Mouse (Mus musculus) limb, embryonic 14.5 days (tissue): ENCODE results near the gene Cenpp. TPM values are rescaled to one million over a fixed set of nuclear protein-coding genes. Genes with fewer than 3 reads are reported as not detected.
A peak's percentile ranks its signal among the peaks of the same experiment; 100 is the strongest.

Experiments
- ATAC-seq: fragments of 200-750 bp; cut with Nextera tagmentation; 2 replicates; pipeline ENCODE4 v1.8.0; 2017; ENCODE audit warnings: low read depth, moderate number of reproducible peaks, moderate TSS enrichment; ENCODE audit not compliant: low FRiP score
- DNase-seq: peaks from one replicate; pipeline ENCODE4 v3.0.0-alpha.2; 2015; ENCODE audit warnings: low spot score
- H3K27ac ChIP-seq: fragments of 300-500 bp; sonication (generic); replicated peaks from 2 replicates; pipeline ENCODE4 v1.5.1; 2014; ENCODE audit warnings: low read depth, mild to moderate bottlenecking, low read length, moderate library complexity, mixed read lengths
- H3K27me3 ChIP-seq: fragments of 300-500 bp; sonication (generic); 2 replicates; pipeline ENCODE4 v1.6.1; 2014; ENCODE audit warnings: low read length, mixed read lengths; ENCODE audit not compliant: control insufficient read depth, insufficient read depth
- H3K36me3 ChIP-seq: fragments of 300-500 bp; sonication (generic); 2 replicates; pipeline ENCODE4 v1.6.1; 2014; ENCODE audit warnings: mild to moderate bottlenecking, low read length, moderate library complexity, mixed read lengths; ENCODE audit not compliant: control insufficient read depth, insufficient read depth
- H3K4me1 ChIP-seq: fragments of 300-500 bp; sonication (generic); 2 replicates; pipeline ENCODE4 v1.6.1; 2014; ENCODE audit warnings: antibody characterized with exemption, low read length, mixed read lengths; ENCODE audit not compliant: control insufficient read depth, insufficient read depth
- H3K4me2 ChIP-seq: fragments of 300-500 bp; sonication (generic); replicated peaks from 2 replicates; pipeline ENCODE4 v1.6.1; 2014; ENCODE audit warnings: low read depth, mild to moderate bottlenecking, low read length, moderate library complexity; ENCODE audit not compliant: severe bottlenecking
- H3K4me3 ChIP-seq: fragments of 300-500 bp; sonication (generic); replicated peaks from 2 replicates; pipeline ENCODE4 v1.5.1; 2014; ENCODE audit warnings: low read length
- H3K9ac ChIP-seq: fragments of 300-500 bp; sonication (generic); 2 replicates; pipeline ENCODE4 v1.6.1; 2014; ENCODE audit warnings: mild to moderate bottlenecking, low read depth, low read length, moderate library complexity; ENCODE audit not compliant: severe bottlenecking
- H3K9me3 ChIP-seq: fragments of 300-500 bp; sonication (generic); 2 replicates; pipeline ENCODE4 v1.6.1; 2016; ENCODE audit warnings: low read length; ENCODE audit not compliant: control insufficient read depth
- POLR2A ChIP-seq: fragments of 200-500 bp; IDR thresholded peaks from 2 replicates; pipeline ENCODE4 v1.8.0; 2012; ENCODE audit warnings: inconsistent platforms, mild to moderate bottlenecking, moderate library complexity, borderline replicate concordance; ENCODE audit not compliant: insufficient read depth, insufficient read length; ENCODE audit errors: extremely low read depth
- WGBS: fragments of 180-500 bp; shearing (Covaris S2); extraction: QIAGEN DNeasy Blood & Tissue Kit; methylation state at CpG from one replicate; pipeline ENCODE4 v1.1.7; 2014; 5-methylcytosine and 5-hydroxymethylcytosine counted together
- polyA plus RNA-seq, 2 experiments: library from polyadenylated mRNA; depleted of rRNA in 1 of 2; stranded (reverse) in 1 of 2; unstranded in 1 of 2; fragments of >200 nt; fragmentation: Nextera tagmentation in 1 of 2; extraction: Ambion mirVana in 1 of 2; gene quantifications; 2 replicates each; pipeline versions ENCODE4 v1.2.1 to v1.2.3; 2012 to 2014

Cenpp gene
- polyA plus RNA-seq, 2 experiments = 9.8 to 22.2 TPM

- H3K4me1 ChIP-seq = peaks cover 12% of the 10 kb centered on the region
- H3K36me3 ChIP-seq = no peaks in the 10 kb centered on the region
- no peak for TF ChIP-seq POLR2A
- no peak overlapping the region for H3K4me2 ChIP-seq
- H3K4me3 ChIP-seq = no peak overlapping the region
- DNase-seq (no peak), ATAC-seq (no peak)
- H3K27ac ChIP-seq = peak overlapping the region; percentile 59
- H3K27me3 ChIP-seq = no peaks in the 10 kb centered on the region
- H3K9me3 ChIP-seq = no peaks in the 10 kb centered on the region
- H3K9ac ChIP-seq = no peak overlapping the region
These were observed 68.7 kb downstream of the Cenpp start for GRCm38 (mm10) chr13:49583859-49584258.

DNA sequence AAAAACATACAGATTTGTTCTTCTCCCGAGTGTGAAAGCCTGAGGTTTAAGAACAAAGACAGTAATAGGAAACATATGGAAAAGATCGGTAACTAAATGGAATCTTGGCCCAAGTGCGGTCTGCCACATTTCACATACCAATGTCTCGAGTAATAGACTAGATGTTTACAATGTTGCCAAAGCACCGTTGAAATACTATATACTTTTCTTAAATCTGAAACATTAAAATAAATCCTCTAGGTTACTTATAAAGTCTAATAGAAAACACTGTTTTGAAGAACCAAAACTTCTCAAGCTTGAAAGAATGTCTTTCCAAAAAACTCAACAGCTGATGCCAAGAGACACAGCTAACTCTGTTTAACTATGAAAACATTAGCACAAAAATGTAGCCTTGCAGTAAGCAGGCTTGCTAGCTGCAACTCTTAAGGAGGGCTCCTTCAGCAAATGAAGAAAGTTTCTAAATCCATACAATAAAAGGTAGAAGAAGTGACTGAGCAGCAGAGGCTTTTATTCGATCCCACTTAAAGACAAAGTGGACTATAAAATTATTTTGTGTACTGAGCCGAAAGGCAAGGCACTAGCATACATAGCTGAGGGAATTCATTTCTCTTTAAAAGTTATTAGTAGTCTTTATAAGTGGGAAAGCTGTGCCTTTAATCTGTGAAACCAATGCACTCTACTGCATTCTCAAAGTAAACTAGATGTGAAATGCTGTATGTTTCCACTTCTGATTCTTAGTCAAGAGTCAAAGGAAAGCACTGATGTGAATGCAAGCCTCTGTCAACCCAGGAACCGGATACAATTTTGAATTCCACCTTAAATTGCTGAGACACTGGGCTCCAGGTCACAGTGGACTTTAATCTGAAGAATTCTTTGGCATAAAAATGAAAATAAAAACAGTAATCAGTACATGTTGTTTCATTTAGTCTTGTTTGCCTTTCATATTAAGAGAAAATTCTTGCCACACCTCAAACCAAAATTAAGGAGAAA is 70.7 kb downstream of the Cenpp start, which contains the start of gene Omd:
Gene Omd (plus strand): TSS at position 922 of the 990 bp plus-strand sequence.
- H3K4me1 ChIP-seq = peaks cover 12% of the 10 kb centered on the region
- no peaks in the 10 kb centered on the region for H3K36me3 ChIP-seq
- H3K4me3 ChIP-seq = no peak within 1 kb of the TSS
- peak within 1 kb of the TSS; percentile 89 for H3K27ac ChIP-seq
- no peak for TF ChIP-seq POLR2A
- H3K27me3 ChIP-seq = no peaks in the 10 kb centered on the region
- peak; percentile 87 for ATAC-seq
- peak; percentile 94 for DNase-seq
- 19% methylated on average over 8 of the region's 8 CpGs for WGBS
- H3K9ac ChIP-seq = no peak within 1 kb of the TSS
- H3K9me3 ChIP-seq = no peaks in the 10 kb centered on the region
- H3K4me2 ChIP-seq = 0 out of 2 replicates have a peak within 1 kb of the TSS, but pooled peaks have one; percentile 0

GRCm38 (mm10) chr13:49571418-49571817 is 81.2 kb downstream of the Cenpp start:
- WGBS = 80% methylated on average over 2 of the region's 2 CpGs
- Histone ChIP-seq H3K4me1 (no peaks in the 10 kb centered on the region), H3K9ac (no peak overlapping the region), H3K36me3 (no peaks in the 10 kb centered on the region), H3K27ac (0 out of 2 replicates have a peak overlapping the region, but pooled peaks have one; percentile 7), H3K4me3 (no peak overlapping the region), H3K4me2 (no peak overlapping the region), H3K9me3 (no peaks in the 10 kb centered on the region), H3K27me3 (no peaks in the 10 kb centered on the region)
- ATAC-seq (0 out of 2 replicates have a peak, but pooled peaks have one; percentile 30), DNase-seq (no peak)
- no peak for TF ChIP-seq POLR2A

GRCm38 (mm10) chr13:49570371-49570770 is 82.2 kb downstream of the Cenpp start:
- ATAC-seq (no peak), DNase-seq (no peak)
- H3K4me3 ChIP-seq = no peak overlapping the region
- no peaks in the 10 kb centered on the region for H3K4me1 ChIP-seq
- no peaks in the 10 kb centered on the region for H3K36me3 ChIP-seq
- H3K27me3 ChIP-seq = no peaks in the 10 kb centered on the region
- H3K27ac ChIP-seq = no peak overlapping the region
- H3K4me2 ChIP-seq = no peak overlapping the region
- no peaks in the 10 kb centered on the region for H3K9me3 ChIP-seq
- TF ChIP-seq POLR2A = no peak
- WGBS = 73% methylated on average over 3 of the region's 3 CpGs
- no peak overlapping the region for H3K9ac ChIP-seq

- H3K4me3 ChIP-seq = no peak overlapping the region
- TF ChIP-seq POLR2A = no peak
- H3K4me2 ChIP-seq = no peak overlapping the region
- no peaks in the 10 kb centered on the region for H3K9me3 ChIP-seq
- ATAC-seq (no peak), DNase-seq (no peak)
- no peaks in the 10 kb centered on the region for H3K27me3 ChIP-seq
- no peak overlapping the region for H3K9ac ChIP-seq
- H3K36me3 ChIP-seq = no peaks in the 10 kb centered on the region
- no peak overlapping the region for H3K27ac ChIP-seq
- H3K4me1 ChIP-seq = no peaks in the 10 kb centered on the region
- WGBS = 100% methylated on average over 1 of the region's 1 CpGs
These were observed 88.2 kb downstream of the Cenpp start for GRCm38 (mm10) chr13:49564347-49564746.
